ENCODE assay signal across 10 mouse cellular contexts in genomic region chr17:68177835-68178234, GRCm38 (mm10).
DNase-seq lines count a peak whose midpoint lies in the region; ATAC-seq and TF ChIP-seq lines count a peak whose summit lies in the region.
"Had no signal": no experiment of that assay in that cellular context is flagged by ENCODE, and none has a peak within 500 bp of the region (broad histone marks: within the 10 kb centered on the region; RNA-seq: fewer than 3 reads in every experiment).

No protein-coding gene starts in this region.

- H3K4me1 ChIP-seq in hindbrain, embryonic 10.5 days (replicated peaks), result no peaks in the 10 kb centered on the region
- H3K4me1 ChIP-seq in hindbrain, embryonic 16.5 days (ENCODE audit: control insufficient read depth, insufficient read depth, low read depth, low read length), result no peaks in the 10 kb centered on the region
- no peaks in the 10 kb centered on the region for H3K4me1 ChIP-seq in ES-E14 (ENCODE audit: control insufficient read depth in 2 of 2, insufficient read depth in 2 of 2, low read length in 2 of 2, poor library complexity in 1 of 2)
- H3K4me1 ChIP-seq in hindbrain, postnatal 0 days (ENCODE audit: insufficient read depth, low read length), result no peaks in the 10 kb centered on the region
- H3K4me1 ChIP-seq in limb, embryonic 14.5 days (ENCODE audit: control insufficient read depth, insufficient read depth, low read length), result no peaks in the 10 kb centered on the region
- H3K4me1 ChIP-seq in stomach, postnatal 0 days (replicated peaks; ENCODE audit: control insufficient read depth, insufficient read depth), result no peaks in the 10 kb centered on the region
- H3K4me1 ChIP-seq: heart, embryonic 15.5 days; midbrain, embryonic 12.5 days had no signal

- in situ Hi-C loops in ES-E14 (cut with MboI; ENCODE audit: low sequenced_read_pairs in 2 of 2, unreplicated experiment in 2 of 2), result loop anchor here in 1 of 2 experiments (25.0 kb wide), 1 partner anchor 684 kb away; no protein-coding TSS in a partner anchor

- H3K36me3 ChIP-seq in hindbrain, embryonic 10.5 days, result no peaks in the 10 kb centered on the region
- no peaks in the 10 kb centered on the region for H3K36me3 ChIP-seq in hindbrain, embryonic 16.5 days (ENCODE audit: control insufficient read depth, insufficient read depth, low read length)
- no peaks in the 10 kb centered on the region for H3K36me3 ChIP-seq in ES-E14 (ENCODE audit: control insufficient read depth, insufficient read depth, low read length, poor library complexity, severe bottlenecking)
- no peaks in the 10 kb centered on the region for H3K36me3 ChIP-seq in hindbrain, postnatal 0 days (ENCODE audit: insufficient read depth, low read length)
- H3K36me3 ChIP-seq in limb, embryonic 14.5 days (ENCODE audit: control insufficient read depth, insufficient read depth, low read length), result no peaks in the 10 kb centered on the region
- H3K36me3 ChIP-seq in stomach, postnatal 0 days (ENCODE audit: control insufficient read depth, insufficient read depth, low read length), result no peaks in the 10 kb centered on the region
- H3K36me3 ChIP-seq: heart, embryonic 15.5 days; midbrain, embryonic 12.5 days had no signal

- WGBS in hindbrain, embryonic 10.5 days, result 39% methylated on average over 2 of the region's 2 CpGs
- WGBS in hindbrain, embryonic 16.5 days, result 31% methylated on average over 2 of the region's 2 CpGs
- 37% methylated on average over 2 of the region's 2 CpGs for WGBS in hindbrain, postnatal 0 days
- 18% methylated on average over 2 of the region's 2 CpGs for WGBS in limb, embryonic 14.5 days
- 26% methylated on average over 2 of the region's 2 CpGs for WGBS in stomach, postnatal 0 days

- H3K27me3 ChIP-seq in hindbrain, embryonic 10.5 days (ENCODE audit: insufficient read depth, poor library complexity, severe bottlenecking), result no peaks in the 10 kb centered on the region
- no peaks in the 10 kb centered on the region for H3K27me3 ChIP-seq in hindbrain, embryonic 16.5 days (replicated peaks; ENCODE audit: control insufficient read depth, insufficient read depth, low read length)
- H3K27me3 ChIP-seq in hindbrain, postnatal 0 days (ENCODE audit: insufficient read depth, low read length), result no peaks in the 10 kb centered on the region
- H3K27me3 ChIP-seq in limb, embryonic 14.5 days (ENCODE audit: control insufficient read depth, insufficient read depth, low read length), result no peaks in the 10 kb centered on the region
- H3K27me3 ChIP-seq in stomach, postnatal 0 days (ENCODE audit: control insufficient read depth, insufficient read depth, low read length), result no peaks in the 10 kb centered on the region
- H3K27me3 ChIP-seq: heart, embryonic 15.5 days; midbrain, embryonic 12.5 days had no signal

- H3K4me3 ChIP-seq in hindbrain, embryonic 10.5 days, result no peak overlapping the region
- H3K4me3 ChIP-seq in hindbrain, embryonic 16.5 days (ENCODE audit: low read length), result no peak overlapping the region
- no peak overlapping the region for H3K4me3 ChIP-seq in ES-E14 (ENCODE audit: insufficient read depth in 1 of 2, low read depth in 1 of 2, low read length in 2 of 2, poor library complexity in 1 of 2, severe bottlenecking in 1 of 2)
- H3K4me3 ChIP-seq in hindbrain, postnatal 0 days (ENCODE audit: low read length), result no peak overlapping the region
- no peak overlapping the region for H3K4me3 ChIP-seq in limb, embryonic 14.5 days (replicated peaks; ENCODE audit: low read length)
- no peak overlapping the region for H3K4me3 ChIP-seq in stomach, postnatal 0 days (ENCODE audit: low read depth, low read length)
- H3K4me3 ChIP-seq: heart, embryonic 15.5 days; midbrain, embryonic 12.5 days had no signal

- peak; percentile 59 for TF ChIP-seq CTCF in hindbrain, postnatal 0 days (IDR thresholded peaks at IDR 0.05; ENCODE audit: low read depth)
- peak; percentile 70 for TF ChIP-seq CTCF in stomach, postnatal 0 days (IDR thresholded peaks at IDR 0.05; ENCODE audit: low read depth)

- TF ChIP-seq EP300 in stomach, postnatal 0 days (optimal IDR thresholded peaks at IDR 0.05), result no peak

- peak; percentile 33 for DNase-seq in hindbrain, embryonic 10.5 days (ENCODE audit: low spot score)
- peak; percentile 35 for DNase-seq in ES-E14 (ENCODE audit: low read depth, low spot score)
- DNase-seq in adrenal gland, adult 8-10 months, result peak; percentile 52
- DNase-seq in hindbrain, postnatal 0 days (ENCODE audit: low spot score), result peak; percentile 53
- peak; percentile 34 for DNase-seq in limb, embryonic 14.5 days (ENCODE audit: low spot score)
- peak; percentile 46 for DNase-seq in stomach, postnatal 0 days (ENCODE audit: low spot score)
- no peak for DNase-seq in thymus, postnatal 14 days

- no peak overlapping the region for H3K9ac ChIP-seq in hindbrain, embryonic 16.5 days (ENCODE audit: low read depth, low read length)
- H3K9ac ChIP-seq in ES-E14 (ENCODE audit: insufficient read depth, low read depth, low read length, poor library complexity, severe bottlenecking), result no peak overlapping the region
- no peak overlapping the region for H3K9ac ChIP-seq in hindbrain, postnatal 0 days (replicated peaks; ENCODE audit: low read length)
- no peak overlapping the region for H3K9ac ChIP-seq in limb, embryonic 14.5 days (ENCODE audit: low read depth, low read length, severe bottlenecking)
- no peak overlapping the region for H3K9ac ChIP-seq in stomach, postnatal 0 days (ENCODE audit: low read length)
- H3K9ac ChIP-seq: heart, embryonic 15.5 days; midbrain, embryonic 12.5 days had no signal

- no peak for ATAC-seq in hindbrain, embryonic 16.5 days
- ATAC-seq in hindbrain, postnatal 0 days, result no peak
- no peak for ATAC-seq in limb, embryonic 14.5 days (ENCODE audit: low FRiP score, low read depth)
- no peak for ATAC-seq in stomach, postnatal 0 days (ENCODE audit: low FRiP score, low TSS enrichment)

- no peak overlapping the region for H3K27ac ChIP-seq in hindbrain, embryonic 10.5 days
- H3K27ac ChIP-seq in hindbrain, embryonic 16.5 days (ENCODE audit: low read depth, low read length), result no peak overlapping the region
- no peak overlapping the region for H3K27ac ChIP-seq in ES-E14 (ENCODE audit: insufficient read depth, low read depth, low read length, poor library complexity, severe bottlenecking)
- H3K27ac ChIP-seq in hindbrain, postnatal 0 days, result no peak overlapping the region
- no peak overlapping the region for H3K27ac ChIP-seq in limb, embryonic 14.5 days (replicated peaks; ENCODE audit: low read depth, low read length)
- H3K27ac ChIP-seq in stomach, postnatal 0 days (replicated peaks), result no peak overlapping the region
- H3K27ac ChIP-seq: heart, embryonic 15.5 days; midbrain, embryonic 12.5 days had no signal

- H3K4me2 ChIP-seq in hindbrain, embryonic 16.5 days (ENCODE audit: low read length), result no peak overlapping the region
- no peak overlapping the region for H3K4me2 ChIP-seq in hindbrain, postnatal 0 days (ENCODE audit: low read depth, low read length)
- no peak overlapping the region for H3K4me2 ChIP-seq in limb, embryonic 14.5 days (replicated peaks; ENCODE audit: low read depth, low read length, severe bottlenecking)
- H3K4me2 ChIP-seq in stomach, postnatal 0 days (replicated peaks; ENCODE audit: low read depth), result no peak overlapping the region
- H3K4me2 ChIP-seq: heart, embryonic 15.5 days; midbrain, embryonic 12.5 days had no signal

- no peaks in the 10 kb centered on the region for H3K9me3 ChIP-seq in hindbrain, embryonic 10.5 days
- H3K9me3 ChIP-seq in hindbrain, embryonic 16.5 days (ENCODE audit: control insufficient read depth, low read length), result no peaks in the 10 kb centered on the region
- no peaks in the 10 kb centered on the region for H3K9me3 ChIP-seq in ES-E14 (ENCODE audit: control insufficient read depth, insufficient read depth, low read depth, low read length)
- H3K9me3 ChIP-seq in hindbrain, postnatal 0 days (ENCODE audit: low read length), result no peaks in the 10 kb centered on the region
- no peaks in the 10 kb centered on the region; the same call in 1 of the 2 replicates for H3K9me3 ChIP-seq in limb, embryonic 14.5 days (ENCODE audit: control insufficient read depth, low read length)
- H3K9me3 ChIP-seq in stomach, postnatal 0 days (ENCODE audit: control insufficient read depth, low read length), result no peaks in the 10 kb centered on the region
- H3K9me3 ChIP-seq: heart, embryonic 15.5 days; midbrain, embryonic 12.5 days had no signal

- no peak for TF ChIP-seq POLR2A in limb, embryonic 14.5 days (IDR thresholded peaks at IDR 0.05; ENCODE audit: borderline replicate concordance, extremely low read depth, insufficient read depth, insufficient read length)

TF ChIP-seq in ES-E14, 5 proteins besides CTCF, POLR2A, EP300 and RAD21:
- TF ChIP-seq ZNF384 (IDR thresholded peaks at IDR 0.05; ENCODE audit: low read depth, low read length) (no peak), ZC3H11A (IDR thresholded peaks at IDR 0.05; ENCODE audit: borderline replicate concordance, low read depth, low read length) (no peak), CHD2 (IDR thresholded peaks at IDR 0.05; ENCODE audit: low read depth, low read length) (no peak)
TF ChIP-seq in ES-E14: peak in this region for 0.
